Mouse (Mus musculus) midbrain, embryonic 14.5 days (tissue): Measurements from ENCODE around the gene Lsm4. TPM values are rescaled to one million over a fixed set of nuclear protein-coding genes. Genes with fewer than 3 reads are reported as not detected.

Experiments used
- ATAC-seq: fragments of 200-750 bp; cut with Nextera tagmentation; 2 replicates; pipeline ENCODE4 v1.8.0; 2017; ENCODE audit warnings: moderate number of reproducible peaks, moderate library complexity; ENCODE audit not compliant: low FRiP score, low TSS enrichment
- DNase-seq: peaks from one replicate; pipeline ENCODE4 v3.0.0-alpha.2; 2015
- H3K27ac ChIP-seq: fragments of 300-500 bp; sonication (generic); replicated peaks from 2 replicates; pipeline ENCODE4 v1.5.1; 2014; ENCODE audit warnings: mild to moderate bottlenecking, low read depth, low read length, moderate library complexity
- H3K27me3 ChIP-seq: fragments of 300-500 bp; sonication (generic); 2 replicates; pipeline ENCODE4 v1.6.1; 2014; ENCODE audit warnings: low read length, control low read depth, mixed read lengths; ENCODE audit not compliant: control insufficient read depth, insufficient read depth
- H3K36me3 ChIP-seq: fragments of 300-500 bp; sonication (generic); 2 replicates; pipeline ENCODE4 v1.6.1; 2014; ENCODE audit warnings: low read length, control low read depth; ENCODE audit not compliant: control insufficient read depth, insufficient read depth
- H3K4me1 ChIP-seq: fragments of 300-500 bp; sonication (generic); 2 replicates; pipeline ENCODE4 v1.6.1; 2014; ENCODE audit warnings: mild to moderate bottlenecking, antibody characterized with exemption, low read length, control low read depth; ENCODE audit not compliant: control insufficient read depth, insufficient read depth
- H3K4me2 ChIP-seq: fragments of 300-500 bp; sonication (generic); 2 replicates; pipeline ENCODE4 v1.6.1; 2014; ENCODE audit warnings: mild to moderate bottlenecking, low read length, moderate library complexity
- H3K4me3 ChIP-seq: fragments of 300-500 bp; sonication (generic); replicated peaks from 2 replicates; pipeline ENCODE4 v1.5.1; 2014; ENCODE audit warnings: low read depth, low read length
- H3K9ac ChIP-seq: fragments of 300-500 bp; sonication (generic); replicated peaks from 2 replicates; pipeline ENCODE4 v1.6.1; 2014; ENCODE audit warnings: mild to moderate bottlenecking, low read length, moderate library complexity
- H3K9me3 ChIP-seq: fragments of 300-500 bp; sonication (generic); 2 replicates; pipeline ENCODE4 v1.6.1; 2016; ENCODE audit warnings: low read length, control low read depth, mixed read lengths; ENCODE audit not compliant: control insufficient read depth
- WGBS: fragments of 180-500 bp; shearing (Covaris S2); extraction: QIAGEN DNeasy Blood & Tissue Kit; methylation state at CpG from one replicate; pipeline ENCODE4 v1.1.7; 2014; 5-methylcytosine and 5-hydroxymethylcytosine counted together
- polyA plus RNA-seq: library from polyadenylated mRNA; unstranded; fragments of >200 nt; fragmentation: Nextera tagmentation; extraction: Ambion mirVana; gene quantifications from 2 replicates; pipeline ENCODE4 v1.2.1, GENCODE M21; 2014

Lsm4 gene
- polyA plus RNA-seq: 175 and 201 TPM in 2 replicates

- H3K27ac ChIP-seq: peak within 1 kb of the TSS; percentile 97
- H3K4me2 ChIP-seq: peak within 1 kb of the TSS; percentile 90
- no peaks in the 10 kb centered on the region for H3K9me3 ChIP-seq
- peaks cover 10% of the 10 kb centered on the region for H3K36me3 ChIP-seq
- DNase-seq (peak; percentile 99), ATAC-seq (peak; percentile 97)
- under 1% methylated on average over 60 of the region's 60 CpGs for WGBS
- peaks cover 12% of the 10 kb centered on the region for H3K4me1 ChIP-seq
- peak within 1 kb of the TSS; percentile 63 for H3K4me3 ChIP-seq
- no peaks in the 10 kb centered on the region for H3K27me3 ChIP-seq
- H3K9ac ChIP-seq: peak within 1 kb of the TSS; percentile 68
These were observed at the start of gene Lsm4 for GRCm38 (mm10) chr8:70673079-70673856. Gene Lsm4 (plus strand): TSS chr8:70673248.

- H3K36me3 ChIP-seq: no peaks in the 10 kb centered on the region
- DNase-seq (peak; percentile 63), ATAC-seq (no peak)
- H3K9ac ChIP-seq: no peak overlapping the region
- H3K4me3 ChIP-seq: no peak overlapping the region
- H3K27me3 ChIP-seq: no peaks in the 10 kb centered on the region
- no peak overlapping the region for H3K27ac ChIP-seq
- H3K9me3 ChIP-seq: no peaks in the 10 kb centered on the region
- H3K4me2 ChIP-seq: no peak overlapping the region
- 20% methylated on average over 5 of the region's 5 CpGs for WGBS
- H3K4me1 ChIP-seq: peaks cover 9% of the 10 kb centered on the region
These were observed 47.9 kb upstream of the Lsm4 start for GRCm38 (mm10) chr8:70625104-70625503.

- Histone ChIP-seq H3K4me3 (no peak overlapping the region), H3K27ac (no peak overlapping the region), H3K36me3 (no peaks in the 10 kb centered on the region), H3K9me3 (no peaks in the 10 kb centered on the region), H3K27me3 (0 out of 2 replicates have a peak, but pooled peaks cover 6% of the 10 kb centered on the region), H3K9ac (no peak overlapping the region), H3K4me1 (peaks cover 17% of the 10 kb centered on the region), H3K4me2 (no peak overlapping the region)
- 94% methylated on average over 5 of the region's 5 CpGs for WGBS
- ATAC-seq (no peak), DNase-seq (no peak)
These were observed 46.0 kb upstream of the Lsm4 start for GRCm38 (mm10) chr8:70627041-70627440.

GRCm38 (mm10) chr8:70628986-70629490 lies 44.0 kb upstream of the Lsm4 start:
- Histone ChIP-seq H3K36me3 (no peaks in the 10 kb centered on the region), H3K27ac (peak overlapping the region; percentile 65), H3K9me3 (no peaks in the 10 kb centered on the region), H3K4me1 (peaks cover 17% of the 10 kb centered on the region), H3K9ac (peak overlapping the region; percentile 50), H3K4me3 (peak overlapping the region; percentile 39), H3K27me3 (0 out of 2 replicates have a peak, but pooled peaks cover 6% of the 10 kb centered on the region), H3K4me2 (peak overlapping the region; percentile 62)
- DNase-seq: peak; percentile 23
- WGBS: 58% methylated on average over 7 of the region's 7 CpGs
- peak; percentile 1; the same call in 1 of the 2 replicates for ATAC-seq

GRCm38 (mm10) chr8:70629574-70630531 lies 43.2 kb upstream of the Lsm4 start:
- ATAC-seq (peak; percentile 88), DNase-seq (peak; percentile 91)
- under 1% methylated on average over 60 of the region's 60 CpGs for WGBS
- H3K9ac ChIP-seq: peak overlapping the region; percentile 50
- H3K27ac ChIP-seq: peak overlapping the region; percentile 65
- peak overlapping the region; percentile 62 for H3K4me2 ChIP-seq
- no peaks in the 10 kb centered on the region for H3K9me3 ChIP-seq
- peaks cover 17% of the 10 kb centered on the region for H3K4me1 ChIP-seq
- no peaks in the 10 kb centered on the region for H3K36me3 ChIP-seq
- H3K27me3 ChIP-seq: 0 out of 2 replicates have a peak, but pooled peaks cover 6% of the 10 kb centered on the region
- H3K4me3 ChIP-seq: peak overlapping the region; percentile 39

GRCm38 (mm10) chr8:70630532-70631381 lies 42.3 kb upstream of the Lsm4 start:
- H3K9me3 ChIP-seq: no peaks in the 10 kb centered on the region
- peak overlapping the region; percentile 62 for H3K4me2 ChIP-seq
- H3K27me3 ChIP-seq: 0 out of 2 replicates have a peak, but pooled peaks cover 6% of the 10 kb centered on the region
- H3K36me3 ChIP-seq: no peaks in the 10 kb centered on the region
- H3K9ac ChIP-seq: no peak overlapping the region; the same call in 1 of the 2 replicates
- 14% methylated on average over 22 of the region's 22 CpGs for WGBS
- no peak for ATAC-seq
- peaks cover 17% of the 10 kb centered on the region for H3K4me1 ChIP-seq
- H3K27ac ChIP-seq: no peak overlapping the region
- DNase-seq: peak; percentile 51
- 0 out of 2 replicates have a peak overlapping the region, but pooled peaks have one; percentile 39 for H3K4me3 ChIP-seq

GRCm38 (mm10) chr8:70631436-70631835 lies 41.6 kb upstream of the Lsm4 start:
- Histone ChIP-seq H3K36me3 (no peaks in the 10 kb centered on the region), H3K27me3 (0 out of 2 replicates have a peak, but pooled peaks cover 6% of the 10 kb centered on the region), H3K9ac (no peak overlapping the region), H3K27ac (no peak overlapping the region), H3K9me3 (no peaks in the 10 kb centered on the region), H3K4me3 (no peak overlapping the region), H3K4me1 (peaks cover 17% of the 10 kb centered on the region), H3K4me2 (no peak overlapping the region)
- ATAC-seq: no peak
- 16% methylated on average over 24 of the region's 24 CpGs for WGBS
- peak; percentile 20 for DNase-seq
